Mouse (Mus musculus) gastrocnemius, adult 18-20 months (tissue): ENCODE data around the gene Fbxl12. TPM values are rescaled to one million over a fixed set of nuclear protein-coding genes. Genes with fewer than 3 reads are reported as not detected.
A peak's percentile ranks its signal among the peaks of the same experiment; 100 is the strongest.
"Not testable (repeated sequence)": the region's sequence is repeated elsewhere in the genome, so short reads cannot be mapped to it uniquely, and the experiment has no call there.

Experiments used
- DNase-seq: peaks from one replicate; pipeline ENCODE4 v3.0.0; 2021; ENCODE audit warnings: low spot score
- total RNA-seq, 2 experiments: library from RNA; stranded (reverse); gene quantifications; 2 replicates each; pipeline ENCODE4 v1.2.3; 2021

The Fbxl12 gene
- total RNA-seq, 2 experiments from 2014 or later = 3.7 to 4.6 TPM

DNA sequence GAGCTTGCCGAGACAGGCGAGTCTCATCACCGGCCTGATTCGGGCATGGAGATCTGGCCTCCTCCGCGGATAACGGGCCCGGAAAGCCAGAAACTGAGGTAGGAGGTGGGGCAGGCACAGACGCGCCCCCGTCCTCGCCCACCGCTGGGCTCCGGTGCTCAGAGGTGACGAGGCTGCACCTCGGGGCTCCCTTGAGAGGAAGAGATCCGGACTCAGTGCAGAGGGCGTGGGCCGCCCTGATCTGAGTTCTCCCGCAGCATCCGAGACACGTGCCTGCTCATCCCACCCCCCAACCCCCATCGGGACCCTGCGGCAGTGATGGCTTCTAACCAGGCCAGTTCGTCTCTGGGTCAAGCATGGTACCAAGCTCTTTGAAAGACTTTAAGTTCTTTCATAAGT lies 7.7 kb upstream of the Fbxl12 start:
- DNase-seq = no peak

- DNase-seq = peak; percentile 98
Observed at GRCm38 (mm10) chr9:20651602-20652259, 7.2 kb upstream of the Fbxl12 start, which contains the start of gene Pin1. Gene Pin1, plus strand, starts transcription at chr9:20652095.

DNA sequence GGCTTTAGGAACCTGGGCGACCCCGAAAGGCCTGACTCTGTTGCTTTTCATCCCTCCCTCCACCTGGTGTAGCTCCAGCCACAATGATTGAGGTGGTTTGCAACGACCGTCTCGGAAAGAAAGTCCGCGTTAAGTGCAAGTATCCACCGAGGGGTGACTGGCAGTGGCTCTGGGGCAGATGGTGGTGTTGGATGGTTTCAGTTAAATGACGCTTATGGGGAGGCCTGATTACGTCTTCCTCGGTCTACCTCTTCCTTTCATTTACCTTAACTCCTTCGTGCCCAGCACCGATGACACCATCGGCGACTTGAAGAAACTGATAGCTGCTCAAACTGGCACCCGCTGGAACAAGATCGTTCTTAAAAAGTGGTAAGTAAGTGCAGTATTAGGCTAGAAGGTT lies 554 bp upstream of the Fbxl12 start:
- no peak for DNase-seq

DNA sequence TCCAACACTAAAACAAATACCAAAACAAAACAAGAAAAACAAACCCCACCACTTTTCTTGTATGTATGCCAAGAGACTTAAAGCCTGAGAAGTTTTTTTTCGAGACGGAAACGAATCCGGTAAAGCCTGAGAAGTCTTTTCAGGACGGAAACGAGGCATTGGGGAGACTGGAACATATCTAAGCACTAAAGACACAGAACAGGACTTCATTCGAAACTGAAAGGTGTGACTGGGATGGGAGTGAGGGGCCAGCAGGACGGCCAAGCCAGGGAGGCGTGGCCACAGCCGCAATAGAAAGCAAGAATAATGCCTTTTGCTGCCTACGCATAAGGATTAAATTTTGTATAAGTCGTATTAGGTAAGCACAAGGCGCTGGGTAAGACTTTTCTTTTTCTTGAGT lies 786 bp downstream of the Fbxl12 start:
- no peak for DNase-seq

DNA sequence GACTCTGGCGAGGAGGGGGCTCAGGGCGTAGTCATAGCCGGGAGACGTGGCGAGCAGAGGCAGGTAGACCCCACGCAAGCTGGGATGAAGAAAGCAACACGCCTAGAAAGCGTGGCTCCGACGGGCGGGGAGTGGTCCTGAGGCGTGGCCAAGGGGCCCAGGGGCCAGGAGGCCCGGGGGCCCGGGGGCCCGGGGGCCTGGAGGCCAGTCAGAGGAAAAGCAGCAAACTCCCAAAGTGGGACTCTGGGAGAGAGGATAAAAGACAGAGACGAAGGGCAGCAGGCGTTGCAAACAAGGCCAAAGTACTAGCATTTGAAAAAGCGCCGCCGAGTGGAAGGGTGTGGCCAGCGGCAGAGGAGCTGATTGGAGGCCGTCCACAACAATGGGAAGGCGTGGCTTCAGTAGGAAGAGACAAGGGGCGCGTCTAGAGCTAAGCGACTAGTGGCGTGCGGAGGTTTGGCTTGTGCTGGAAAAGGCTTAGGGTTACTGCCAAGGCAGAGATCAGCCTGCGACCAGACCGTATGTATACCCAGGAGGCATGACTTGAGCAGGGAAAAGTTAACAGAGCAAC lies 1.6 kb downstream of the Fbxl12 start:
- DNase-seq = peak; percentile 69

- DNase-seq = peak; percentile 37
Observed at GRCm38 (mm10) chr9:20642101-20642895, 2.3 kb downstream of the Fbxl12 start, which contains the start of gene Ubl5. Gene Ubl5, plus strand, starts transcription at chr9:20642878.

DNA sequence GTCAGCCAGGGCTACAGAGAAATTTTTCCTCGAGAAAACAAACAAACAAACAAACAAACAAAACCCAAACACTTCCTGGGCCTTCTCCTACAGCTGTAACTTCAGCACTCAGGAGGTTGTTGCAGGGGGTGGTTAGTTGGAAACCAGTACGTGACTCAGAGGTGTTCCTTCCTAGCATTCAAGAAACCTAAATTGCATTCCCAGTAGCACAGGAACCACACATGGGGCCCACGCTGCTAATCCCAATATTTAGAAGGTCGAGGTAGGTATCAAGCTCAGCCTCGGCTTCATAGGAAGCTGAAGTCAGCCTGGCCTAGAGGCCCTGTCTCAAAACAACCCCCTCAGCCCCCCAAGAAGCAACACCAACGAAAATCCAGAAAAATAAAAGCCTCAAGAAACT lies 3.1 kb downstream of the Fbxl12 start:
- DNase-seq = no peak

- DNase-seq = no peak
Observed at GRCm38 (mm10) chr9:20639486-20639885, 5.1 kb downstream of the Fbxl12 start.

GRCm38 (mm10) chr9:20638552-20638951 lies 6.0 kb downstream of the Fbxl12 start:
- DNase-seq = no peak

GRCm38 (mm10) chr9:20636790-20637189 lies 7.8 kb downstream of the Fbxl12 start:
- no peak for DNase-seq

DNA sequence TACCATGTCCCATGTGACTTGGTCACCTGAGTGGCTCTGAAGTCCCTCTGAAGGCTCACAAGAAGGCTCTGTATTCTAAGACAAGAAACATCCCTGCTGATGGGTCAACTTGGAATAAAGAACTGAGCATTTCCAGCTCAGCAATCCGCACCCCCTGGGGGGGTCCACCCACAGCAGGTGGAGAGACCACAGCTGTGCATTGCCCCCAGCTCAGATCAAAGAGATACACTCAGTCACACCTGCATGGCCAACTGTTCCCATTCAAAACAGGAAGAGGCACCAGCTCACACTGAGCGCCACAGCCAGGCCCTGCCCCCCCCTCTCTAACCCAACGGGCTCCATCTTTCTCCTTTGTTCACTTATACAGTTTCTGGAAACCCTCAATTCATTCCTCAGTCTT lies 8.3 kb downstream of the Fbxl12 start:
- DNase-seq = no peak

- DNase-seq = not testable (repeated sequence)
Observed at GRCm38 (mm10) chr9:20635676-20636075, 8.9 kb downstream of the Fbxl12 start.

- no peak for DNase-seq
Observed at GRCm38 (mm10) chr9:20631332-20631731, 13.2 kb downstream of the Fbxl12 start.

- no peak for DNase-seq
Observed at GRCm38 (mm10) chr9:20616685-20617084, 27.9 kb downstream of the Fbxl12 start.

- no peak for DNase-seq
Observed at GRCm38 (mm10) chr9:20611976-20612375, 32.6 kb downstream of the Fbxl12 start.

DNA sequence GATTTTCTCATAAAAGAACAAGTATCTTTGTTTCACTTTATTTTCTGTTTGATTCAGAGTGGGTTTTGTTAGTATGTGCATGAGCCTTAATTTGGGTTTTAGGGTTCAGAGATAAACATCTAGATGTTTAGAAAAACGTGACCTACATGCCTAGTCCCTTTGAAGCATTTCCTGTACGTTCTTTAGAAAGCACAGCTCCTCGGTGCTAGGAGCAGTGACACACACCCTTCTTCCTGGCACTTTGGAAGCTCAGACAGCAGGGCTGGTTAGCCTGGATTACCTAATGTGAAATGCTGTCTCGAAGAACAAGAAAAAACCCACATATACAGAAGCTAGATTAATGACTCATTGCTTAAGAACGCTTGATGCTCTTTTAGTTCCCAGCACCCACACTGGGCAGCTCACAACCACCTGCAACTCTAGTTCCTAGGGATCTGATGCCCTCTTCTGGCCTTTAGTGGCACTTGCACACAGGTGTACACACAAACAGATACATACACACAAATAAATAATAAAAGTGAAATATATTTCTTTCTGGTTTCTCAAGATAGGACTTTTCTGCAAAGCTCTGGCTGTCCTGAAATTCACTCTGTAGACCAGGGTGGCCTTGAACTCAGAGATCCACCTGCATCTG lies 34.6 kb downstream of the Fbxl12 start:
- no peak for DNase-seq

GRCm38 (mm10) chr9:20607100-20607974 lies 37.2 kb downstream of the Fbxl12 start:
- DNase-seq = peak; percentile 82

DNA sequence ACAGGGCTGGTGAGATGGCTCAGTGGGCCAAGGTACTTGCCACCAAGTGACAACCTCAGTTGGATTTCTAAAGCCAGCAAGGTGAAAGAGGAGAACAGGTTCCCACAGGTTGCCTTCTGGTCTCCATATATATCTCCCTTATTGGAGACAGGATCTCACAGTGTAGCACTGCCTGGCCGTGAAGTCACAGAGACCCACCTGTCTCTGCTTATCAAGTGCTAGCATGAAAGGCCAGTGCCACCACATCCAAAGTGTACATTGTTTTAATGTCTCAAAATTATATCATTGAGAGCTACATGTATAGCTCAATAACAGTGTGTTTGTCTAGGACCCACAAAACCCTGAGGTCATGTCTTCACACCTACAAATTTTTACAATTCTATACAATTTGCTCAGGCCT lies 38.3 kb downstream of the Fbxl12 start:
- no peak for DNase-seq

- DNase-seq = no peak
Observed at GRCm38 (mm10) chr9:20601270-20601669, 43.3 kb downstream of the Fbxl12 start.

DNA sequence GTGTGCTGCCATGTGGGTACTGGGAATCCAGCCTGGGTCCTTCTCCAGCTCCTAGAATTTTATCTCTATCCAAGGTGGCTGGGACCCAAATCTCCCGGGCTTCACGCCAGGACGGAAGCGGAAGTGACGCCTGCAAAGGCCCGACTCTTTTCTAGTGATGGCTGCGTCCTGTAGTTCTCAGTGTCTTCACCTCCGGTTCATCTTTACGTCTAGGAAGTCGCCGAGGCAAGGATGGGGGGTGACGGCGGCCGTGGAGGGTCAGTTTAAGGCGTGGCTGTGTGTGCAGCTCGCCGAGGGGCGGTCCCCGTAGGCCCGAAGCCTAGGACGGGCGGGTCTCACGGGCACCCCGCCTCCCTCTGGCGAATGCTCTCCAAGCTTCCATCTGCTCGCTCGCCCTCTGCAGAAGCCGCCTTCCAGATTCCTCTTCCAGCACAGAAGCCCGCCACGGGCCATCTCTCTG lies 63.4 kb downstream of the Fbxl12 start, which contains the start of gene Zfp846:
Gene Zfp846, plus strand, starts transcription at position 117 of the 460 bp plus-strand sequence.
- DNase-seq = peak; percentile 98

DNA sequence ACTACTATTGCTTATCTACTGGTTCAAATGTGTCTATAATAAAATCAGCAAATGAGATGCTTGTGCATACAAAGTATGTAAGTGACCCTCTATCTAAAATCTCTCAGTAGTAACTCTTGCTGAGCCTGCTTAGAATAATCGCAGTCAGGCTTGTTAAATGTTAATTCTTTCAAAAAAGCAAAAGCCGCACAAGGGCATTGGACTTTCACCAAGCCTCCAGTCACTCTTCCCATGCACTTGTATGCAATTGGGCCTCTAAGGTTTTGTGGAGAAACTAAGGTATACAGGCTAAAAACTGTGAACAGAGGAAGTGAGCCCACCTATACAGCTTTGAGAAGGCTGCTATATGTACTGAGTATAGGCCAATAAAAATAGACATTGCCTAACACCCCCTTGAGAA lies 68.0 kb downstream of the Fbxl12 start:
- no peak for DNase-seq
